Mouse (Mus musculus) liver, adult (tissue): ENCODE measurements at regions not wholly inside any gene's neighbourhood (a gene's known extent, or its start where the extent isn't known, plus 50 kb on each side); places are given as distances from the start of the nearest gene placed in this dataset.

ENCODE experiments used
- GATA4 ChIP-seq: IDR thresholded peaks from 2 replicates; pipeline ENCODE4 v1.6.1; 2014; ENCODE audit warnings: mild to moderate bottlenecking, low read length; ENCODE audit not compliant: insufficient replicate concordance

GRCm38 (mm10) chr10:44665509-44666144 lies 137.3 kb upstream of the Prdm1 start:
- no peak for TF ChIP-seq GATA4

GRCm38 (mm10) chr10:44659499-44659898 lies 131.2 kb upstream of the Prdm1 start:
- TF ChIP-seq GATA4, result no peak

GRCm38 (mm10) chr10:44653761-44654160 lies 125.5 kb upstream of the Prdm1 start:
- TF ChIP-seq GATA4, result no peak

GRCm38 (mm10) chr10:44647021-44647420 lies 118.7 kb upstream of the Prdm1 start:
- no peak for TF ChIP-seq GATA4

- no peak for TF ChIP-seq GATA4
These were observed 118.3 kb upstream of the Prdm1 start for GRCm38 (mm10) chr10:44646615-44647014.

- no peak for TF ChIP-seq GATA4
These were observed 113.3 kb upstream of the Prdm1 start for GRCm38 (mm10) chr10:44641616-44642015.

- no peak for TF ChIP-seq GATA4
These were observed 112.3 kb upstream of the Prdm1 start for GRCm38 (mm10) chr10:44640620-44641019.

- TF ChIP-seq GATA4, result no peak
These were observed 110.4 kb upstream of the Prdm1 start for GRCm38 (mm10) chr10:44638678-44639077.

- TF ChIP-seq GATA4, result no peak
These were observed 108.5 kb upstream of the Prdm1 start for GRCm38 (mm10) chr10:44636786-44637185.

GRCm38 (mm10) chr10:44636061-44636460 lies 107.8 kb upstream of the Prdm1 start:
- no peak for TF ChIP-seq GATA4

- TF ChIP-seq GATA4, result no peak
These were observed 103.3 kb upstream of the Prdm1 start for GRCm38 (mm10) chr10:44631584-44631983.

GRCm38 (mm10) chr10:44630485-44630884 lies 102.2 kb upstream of the Prdm1 start:
- TF ChIP-seq GATA4, result no peak

- TF ChIP-seq GATA4, result no peak
These were observed 100.1 kb upstream of the Prdm1 start for GRCm38 (mm10) chr10:44628387-44628786.

- no peak for TF ChIP-seq GATA4
These were observed 99.1 kb upstream of the Prdm1 start for GRCm38 (mm10) chr10:44627431-44627830.

GRCm38 (mm10) chr10:44625521-44625920 lies 97.2 kb upstream of the Prdm1 start:
- TF ChIP-seq GATA4, result no peak

GRCm38 (mm10) chr10:44615586-44615985 lies 87.3 kb upstream of the Prdm1 start:
- no peak for TF ChIP-seq GATA4

GRCm38 (mm10) chr10:44612571-44612970 lies 84.3 kb upstream of the Prdm1 start:
- TF ChIP-seq GATA4, result no peak
